Mouse (Mus musculus) heart, embryonic 13.5 days (tissue): ENCODE measurements around the gene Sbno2. TPM values are rescaled to one million over a fixed set of nuclear protein-coding genes. Genes with fewer than 3 reads are reported as not detected.

Experiments used
- ATAC-seq: fragments of 200-750 bp; cut with Nextera tagmentation; 2 replicates; pipeline ENCODE4 v1.8.0; 2017; ENCODE audit warnings: moderate TSS enrichment; ENCODE audit not compliant: insufficient number of reproducible peaks, low FRiP score, low TSS enrichment; ENCODE audit errors: extremely low read depth
- H3K27ac ChIP-seq: fragments of 300-500 bp; sonication (generic); replicated peaks from 2 replicates; pipeline ENCODE4 v1.5.1; 2015; ENCODE audit warnings: moderate library complexity, mild to moderate bottlenecking, inconsistent platforms
- H3K27me3 ChIP-seq: fragments of 300-500 bp; sonication (generic); replicated peaks from 2 replicates; pipeline ENCODE4 v1.6.1; 2015; ENCODE audit warnings: mild to moderate bottlenecking, inconsistent platforms
- H3K36me3 ChIP-seq: fragments of 300-500 bp; sonication (generic); 2 replicates; pipeline ENCODE4 v1.6.1; 2015; ENCODE audit warnings: mild to moderate bottlenecking, inconsistent platforms
- H3K4me1 ChIP-seq: fragments of 300-500 bp; sonication (generic); 2 replicates; pipeline ENCODE4 v1.6.1; 2015; ENCODE audit warnings: inconsistent platforms
- H3K4me2 ChIP-seq: fragments of 300-500 bp; sonication (generic); 2 replicates; pipeline ENCODE4 v1.6.1; 2015; ENCODE audit warnings: inconsistent platforms, mild to moderate bottlenecking, moderate library complexity
- H3K4me3 ChIP-seq: fragments of 300-500 bp; sonication (generic); 2 replicates; pipeline ENCODE4 v1.5.1; 2015; ENCODE audit warnings: moderate library complexity, mild to moderate bottlenecking, inconsistent platforms
- H3K9ac ChIP-seq: fragments of 300-500 bp; sonication (generic); 2 replicates; pipeline ENCODE4 v1.6.1; 2015; ENCODE audit warnings: inconsistent platforms, mild to moderate bottlenecking, moderate library complexity
- H3K9me3 ChIP-seq: fragments of 300-500 bp; sonication (generic); 2 replicates; pipeline ENCODE4 v1.6.1; 2016; ENCODE audit warnings: inconsistent platforms
- WGBS: fragments of 180-500 bp; shearing (Covaris S2); methylation state at CpG from one replicate; pipeline ENCODE4 v1.1.7; 2015; ENCODE audit warnings: mixed read lengths; 5-methylcytosine and 5-hydroxymethylcytosine counted together
- polyA plus RNA-seq: library from polyadenylated mRNA; unstranded; fragments of >200 nt; fragmentation: Nextera tagmentation; extraction: Ambion mirVana; gene quantifications from 2 replicates; pipeline ENCODE4 v1.2.1, GENCODE M21; 2015

Gene Sbno2
- polyA plus RNA-seq, 1 experiment from 2014 or later = 10.1 TPM

DNA sequence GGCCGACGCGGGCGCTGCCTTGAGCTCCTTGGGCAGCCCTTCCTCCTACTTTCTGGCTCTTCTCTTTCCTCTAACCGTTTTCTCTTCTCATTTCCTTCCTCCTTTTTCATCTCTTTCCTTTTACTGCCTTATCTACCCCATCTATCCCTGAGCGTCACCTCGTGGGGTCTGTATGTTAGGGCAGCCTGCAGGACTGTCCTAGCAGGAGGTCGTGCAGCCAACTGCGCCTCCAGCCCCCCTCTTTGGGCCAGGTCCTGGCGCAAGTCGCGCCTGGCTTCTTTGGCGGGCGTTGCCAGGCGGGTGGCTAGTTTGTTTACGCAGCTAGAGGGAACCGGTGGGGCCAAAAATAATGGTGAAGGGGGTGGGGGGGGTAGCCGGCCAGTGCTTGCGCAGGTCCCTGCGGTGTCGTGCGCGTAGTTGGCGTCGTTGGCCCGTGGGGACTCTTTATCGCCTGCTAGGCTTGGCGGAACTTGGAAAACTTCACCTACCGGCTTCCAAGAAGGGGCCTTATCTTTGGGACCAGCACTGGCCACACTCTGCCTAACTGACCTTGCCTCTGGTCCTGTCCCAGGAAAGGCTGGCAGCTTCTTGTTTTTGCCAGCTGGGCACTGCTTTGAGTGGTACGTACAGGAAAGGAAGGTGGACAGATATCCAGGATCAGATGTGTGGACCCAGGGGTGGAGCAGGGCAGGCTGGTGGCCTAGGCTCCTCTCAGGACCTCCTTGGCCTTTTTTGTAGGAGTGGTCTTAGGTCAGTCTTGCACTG, 11.7 kb upstream of the Sbno2 start:
- Histone ChIP-seq H3K4me1 (peaks cover 56% of the 10 kb centered on the region), H3K27ac (peak overlapping the region; percentile 89), H3K36me3 (peaks cover 47% of the 10 kb centered on the region), H3K9ac (peak overlapping the region; percentile 97), H3K9me3 (no peaks in the 10 kb centered on the region), H3K4me2 (peak overlapping the region; percentile 84), H3K4me3 (peak overlapping the region; percentile 96), H3K27me3 (no peaks in the 10 kb centered on the region)
- WGBS = 1% methylated on average over 30 of the region's 30 CpGs
- ATAC-seq = no peak

DNA sequence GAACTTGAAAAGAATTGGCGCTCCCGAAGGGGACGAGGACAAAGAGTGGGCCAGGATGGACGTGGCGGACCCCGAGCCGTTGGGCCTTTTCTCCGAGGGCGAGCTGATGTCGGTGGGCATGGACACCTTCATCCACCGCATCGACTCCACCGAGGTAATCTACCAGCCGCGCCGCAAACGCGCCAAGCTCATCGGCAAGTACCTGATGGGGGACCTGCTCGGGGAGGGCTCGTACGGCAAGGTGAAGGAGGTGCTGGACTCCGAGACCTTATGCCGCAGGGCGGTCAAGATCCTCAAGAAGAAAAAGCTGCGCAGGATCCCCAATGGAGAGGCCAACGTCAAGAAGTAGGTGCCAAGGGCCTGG, 11.2 kb upstream of the Sbno2 start:
- Histone ChIP-seq H3K4me2 (peak overlapping the region; percentile 84), H3K4me1 (peaks cover 54% of the 10 kb centered on the region), H3K36me3 (peaks cover 42% of the 10 kb centered on the region), H3K27ac (peak overlapping the region; percentile 89), H3K9me3 (no peaks in the 10 kb centered on the region), H3K4me3 (peak overlapping the region; percentile 96), H3K9ac (peak overlapping the region; percentile 97), H3K27me3 (no peaks in the 10 kb centered on the region)
- no peak for ATAC-seq
- WGBS = under 1% methylated on average over 27 of the region's 27 CpGs

DNA sequence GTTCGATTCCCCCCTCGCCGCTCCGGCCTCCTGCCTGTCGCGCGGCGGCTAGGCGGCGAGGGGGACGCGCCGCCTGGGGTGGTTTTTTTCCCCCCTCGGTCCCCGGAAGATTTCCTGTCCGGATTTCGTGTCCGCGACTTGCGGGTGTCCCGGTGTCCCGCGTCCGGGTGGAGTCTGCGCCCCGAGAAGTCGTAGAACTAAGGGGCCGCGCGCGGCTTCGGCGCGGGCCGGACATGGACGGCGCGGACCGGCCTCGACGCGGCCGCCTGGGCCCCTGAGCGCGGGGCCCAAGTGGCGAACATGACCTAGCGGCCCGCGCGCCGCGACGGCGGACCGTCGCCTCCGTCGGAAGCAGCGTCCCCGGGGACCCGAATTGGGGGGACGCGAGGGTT, 10.6 kb upstream of the Sbno2 start:
- Histone ChIP-seq H3K4me2 (peak overlapping the region; percentile 84), H3K4me1 (peaks cover 52% of the 10 kb centered on the region), H3K4me3 (peak overlapping the region; percentile 96), H3K9me3 (no peaks in the 10 kb centered on the region), H3K27ac (peak overlapping the region; percentile 89), H3K9ac (peak overlapping the region; percentile 97), H3K27me3 (no peaks in the 10 kb centered on the region), H3K36me3 (peaks cover 36% of the 10 kb centered on the region)
- ATAC-seq = no peak
- under 1% methylated on average over 63 of the region's 63 CpGs for WGBS

DNA sequence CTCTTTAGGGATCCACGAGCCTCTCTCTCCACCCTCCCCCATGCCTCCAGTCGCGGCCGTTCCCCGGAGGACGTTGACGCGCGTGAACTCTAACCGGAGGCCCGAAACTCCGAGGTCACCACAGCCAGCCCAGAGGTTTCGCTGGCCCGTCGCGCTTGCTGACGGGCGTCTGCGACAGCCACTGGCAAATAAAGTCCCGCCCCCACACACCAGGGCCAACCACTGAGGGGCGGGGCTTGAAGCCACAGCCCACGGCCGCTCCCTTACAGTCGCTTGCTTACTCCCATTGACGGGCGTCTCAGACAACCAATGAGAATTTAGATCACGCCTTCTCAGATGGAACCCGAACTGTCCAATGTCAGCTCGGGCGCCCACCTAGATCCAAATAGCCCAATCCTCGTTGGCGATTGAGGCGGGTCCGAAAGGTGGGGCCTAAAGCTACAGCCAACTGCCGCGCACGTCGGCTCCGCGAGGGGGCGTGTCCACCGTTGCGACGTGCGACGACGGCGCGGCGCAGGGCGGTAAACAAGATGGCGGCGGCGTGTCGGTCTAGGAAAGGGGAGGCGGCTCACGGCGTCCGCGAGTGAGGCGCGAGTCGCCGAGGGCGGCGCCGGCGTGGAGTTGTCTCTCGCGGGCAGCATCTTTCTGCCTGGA, 10.0 kb upstream of the Sbno2 start, which contains the start of gene Stk11:
TSS of gene Stk11 (plus strand) at position 514 of the 654 bp plus-strand sequence.
- Histone ChIP-seq H3K27me3 (no peaks in the 10 kb centered on the region), H3K9me3 (no peaks in the 10 kb centered on the region), H3K4me2 (peak within 1 kb of the TSS; percentile 84), H3K9ac (peak within 1 kb of the TSS; percentile 97), H3K36me3 (peaks cover 30% of the 10 kb centered on the region), H3K4me3 (peak within 1 kb of the TSS; percentile 96), H3K27ac (peak within 1 kb of the TSS; percentile 94), H3K4me1 (peaks cover 47% of the 10 kb centered on the region)
- peak; percentile 96 for ATAC-seq
- WGBS = under 1% methylated on average over 70 of the region's 70 CpGs

DNA sequence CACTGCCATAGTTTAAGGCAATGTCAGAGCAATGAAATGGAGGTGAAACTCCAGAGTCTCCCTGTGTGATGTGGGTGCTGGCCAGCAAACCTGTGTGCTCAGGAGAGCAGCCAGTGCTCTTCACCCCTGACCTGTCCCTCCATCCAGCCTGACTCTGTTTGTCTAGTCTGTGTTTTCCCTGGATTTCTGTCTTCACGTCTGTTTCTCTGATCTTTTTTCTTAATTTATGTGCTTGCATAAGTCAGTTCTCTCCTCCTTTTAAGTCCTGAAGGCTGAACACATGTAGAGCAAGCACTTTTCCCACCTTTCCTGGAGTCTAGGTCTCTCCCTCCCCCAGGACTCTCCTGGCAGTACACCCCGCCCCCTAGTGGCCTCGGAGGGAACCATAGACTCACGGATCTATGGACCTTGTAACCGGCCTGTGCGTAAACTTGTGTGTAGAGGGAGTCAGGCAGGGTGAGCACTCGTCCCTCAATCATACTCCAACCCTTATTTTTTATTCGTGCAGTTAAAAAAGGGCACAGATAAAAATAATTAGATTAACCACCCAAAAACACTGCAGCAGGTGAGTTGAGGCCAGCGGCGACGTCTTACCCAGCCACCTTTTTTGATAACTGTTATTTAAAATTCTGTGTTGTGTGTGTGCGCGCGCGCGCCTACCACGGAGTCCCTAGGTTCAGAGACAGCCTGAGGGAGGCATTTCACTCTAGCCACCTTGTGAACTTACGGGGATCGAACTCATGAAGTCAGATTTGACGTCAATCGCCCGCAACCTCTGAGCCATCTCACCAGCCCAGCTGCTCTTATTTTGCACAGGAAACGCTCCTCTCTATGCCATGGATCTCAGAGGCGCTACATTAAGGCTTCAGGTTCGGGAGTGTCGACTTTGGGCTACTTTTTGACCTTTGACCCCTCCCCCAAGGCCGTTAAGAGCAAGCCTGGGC, 9.2 kb upstream of the Sbno2 start:
- WGBS = 2% methylated on average over 27 of the region's 27 CpGs
- Histone ChIP-seq H3K9me3 (no peaks in the 10 kb centered on the region), H3K4me2 (peak overlapping the region; percentile 77), H3K9ac (peak overlapping the region; percentile 88), H3K27ac (peak overlapping the region; percentile 94), H3K4me3 (peak overlapping the region; percentile 96), H3K36me3 (peaks cover 23% of the 10 kb centered on the region), H3K4me1 (peaks cover 39% of the 10 kb centered on the region), H3K27me3 (no peaks in the 10 kb centered on the region)
- ATAC-seq = 0 out of 2 replicates have a peak, but pooled peaks have one; percentile 23

DNA sequence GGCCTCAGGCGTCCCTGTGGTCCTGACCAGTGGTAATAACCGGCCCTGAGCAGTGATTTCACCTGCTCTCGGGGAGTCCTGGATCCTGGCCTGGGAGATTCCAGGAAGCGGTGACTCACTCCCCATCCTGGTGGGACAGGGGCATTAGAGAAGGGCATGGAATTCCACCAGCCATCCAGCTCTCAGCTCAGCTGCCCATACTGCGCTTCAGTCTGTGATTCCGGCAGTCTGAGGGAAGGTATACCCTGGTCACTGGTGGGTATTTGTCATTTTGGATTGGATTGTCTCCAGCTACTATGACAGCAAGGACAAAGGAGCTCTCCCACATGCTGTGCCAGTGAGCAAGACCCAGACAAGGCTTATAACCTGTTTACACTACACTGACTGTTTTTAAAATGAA, 2.3 kb upstream of the Sbno2 start:
- WGBS = 57% methylated on average over 6 of the region's 6 CpGs
- Histone ChIP-seq H3K9ac (peak overlapping the region; percentile 40; the same call in 1 of the 2 replicates), H3K27ac (no peak overlapping the region), H3K4me1 (peaks cover 6% of the 10 kb centered on the region), H3K27me3 (no peaks in the 10 kb centered on the region), H3K4me3 (no peak overlapping the region), H3K4me2 (no peak overlapping the region), H3K9me3 (no peaks in the 10 kb centered on the region), H3K36me3 (no peaks in the 10 kb centered on the region)
- ATAC-seq = no peak

DNA sequence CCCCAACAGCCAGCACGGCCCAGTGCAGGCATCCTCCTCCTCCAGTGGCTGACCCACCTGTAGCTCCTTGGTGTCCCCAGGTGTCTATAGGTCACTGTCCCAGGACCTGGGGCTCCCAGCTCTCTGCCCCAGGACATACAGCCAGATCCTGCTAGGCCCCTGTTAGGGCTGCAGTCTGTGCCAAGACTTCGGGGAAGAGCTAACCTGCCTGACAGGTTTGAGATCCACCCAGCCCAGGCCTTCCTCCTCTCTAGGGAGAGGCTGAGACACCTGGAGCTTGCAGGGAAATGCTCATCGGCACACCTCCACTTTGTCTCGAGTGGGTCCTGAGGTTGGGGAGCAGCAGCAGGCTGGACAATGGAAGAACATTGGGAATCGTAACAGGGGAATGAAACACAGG, 555 bp upstream of the Sbno2 start:
- no peaks in the 10 kb centered on the region for H3K27me3 ChIP-seq
- H3K9me3 ChIP-seq = no peaks in the 10 kb centered on the region
- H3K36me3 ChIP-seq = no peaks in the 10 kb centered on the region
- H3K4me3 ChIP-seq = no peak overlapping the region
- peak overlapping the region; percentile 50; the same call in 1 of the 2 replicates for H3K9ac ChIP-seq
- no peak overlapping the region for H3K4me2 ChIP-seq
- H3K27ac ChIP-seq = no peak overlapping the region
- 54% methylated on average over 5 of the region's 5 CpGs for WGBS
- ATAC-seq = no peak
- peaks cover 19% of the 10 kb centered on the region for H3K4me1 ChIP-seq

DNA sequence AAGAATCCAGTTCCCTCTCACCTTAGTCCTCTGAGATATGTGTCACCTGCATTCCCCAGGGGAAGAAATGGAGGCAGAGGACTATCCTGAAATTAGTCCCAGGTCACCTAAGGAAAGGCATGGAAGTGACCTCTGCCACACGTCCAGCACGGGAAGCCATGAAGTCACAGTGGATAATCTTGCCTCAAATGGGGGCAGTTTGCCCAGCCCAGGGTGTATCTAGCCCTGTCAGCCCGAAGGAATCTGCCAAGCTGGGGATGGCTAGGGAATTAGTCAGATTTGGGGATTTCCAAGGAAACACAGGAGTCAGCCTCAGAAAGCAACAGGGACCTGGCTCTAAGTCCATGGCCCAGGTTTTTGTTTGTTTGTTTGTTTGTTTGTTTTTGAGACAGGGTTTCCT, 1.2 kb downstream of the Sbno2 start:
- H3K27ac ChIP-seq = no peak overlapping the region
- ATAC-seq = no peak
- H3K9ac ChIP-seq = no peak overlapping the region
- WGBS = 80% methylated on average over 3 of the region's 3 CpGs
- no peaks in the 10 kb centered on the region for H3K9me3 ChIP-seq
- H3K27me3 ChIP-seq = no peaks in the 10 kb centered on the region
- H3K4me2 ChIP-seq = no peak overlapping the region
- H3K4me3 ChIP-seq = no peak overlapping the region
- H3K36me3 ChIP-seq = no peaks in the 10 kb centered on the region
- peaks cover 34% of the 10 kb centered on the region for H3K4me1 ChIP-seq

DNA sequence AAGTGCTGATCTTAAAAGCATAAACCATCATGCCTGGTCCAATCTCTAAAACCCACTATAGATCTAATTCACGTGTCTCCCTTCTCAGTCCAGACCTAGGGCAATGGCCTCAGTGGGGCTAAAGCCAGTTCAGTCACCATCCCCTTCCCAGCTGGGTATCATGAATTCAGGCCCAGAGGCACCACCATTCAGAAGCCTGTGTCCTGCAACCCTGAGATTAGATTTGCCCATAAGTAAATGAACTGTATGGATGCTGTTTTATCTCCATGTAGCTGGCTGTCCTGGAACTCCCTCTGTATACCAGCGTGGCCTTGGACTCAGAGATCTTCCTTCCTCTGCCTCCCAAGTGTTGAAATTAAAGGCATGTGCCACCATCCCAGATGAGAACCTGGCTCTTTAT, 2.3 kb downstream of the Sbno2 start:
- H3K36me3 ChIP-seq = no peaks in the 10 kb centered on the region
- peak overlapping the region; percentile 96 for H3K9ac ChIP-seq
- H3K9me3 ChIP-seq = no peaks in the 10 kb centered on the region
- no peak overlapping the region; the same call in 1 of the 2 replicates for H3K4me3 ChIP-seq
- no peak for ATAC-seq
- H3K4me1 ChIP-seq = peaks cover 46% of the 10 kb centered on the region
- H3K27ac ChIP-seq = peak overlapping the region; percentile 73
- no peaks in the 10 kb centered on the region for H3K27me3 ChIP-seq
- WGBS = 86% methylated on average over 2 of the region's 2 CpGs
- H3K4me2 ChIP-seq = peak overlapping the region; percentile 92

DNA sequence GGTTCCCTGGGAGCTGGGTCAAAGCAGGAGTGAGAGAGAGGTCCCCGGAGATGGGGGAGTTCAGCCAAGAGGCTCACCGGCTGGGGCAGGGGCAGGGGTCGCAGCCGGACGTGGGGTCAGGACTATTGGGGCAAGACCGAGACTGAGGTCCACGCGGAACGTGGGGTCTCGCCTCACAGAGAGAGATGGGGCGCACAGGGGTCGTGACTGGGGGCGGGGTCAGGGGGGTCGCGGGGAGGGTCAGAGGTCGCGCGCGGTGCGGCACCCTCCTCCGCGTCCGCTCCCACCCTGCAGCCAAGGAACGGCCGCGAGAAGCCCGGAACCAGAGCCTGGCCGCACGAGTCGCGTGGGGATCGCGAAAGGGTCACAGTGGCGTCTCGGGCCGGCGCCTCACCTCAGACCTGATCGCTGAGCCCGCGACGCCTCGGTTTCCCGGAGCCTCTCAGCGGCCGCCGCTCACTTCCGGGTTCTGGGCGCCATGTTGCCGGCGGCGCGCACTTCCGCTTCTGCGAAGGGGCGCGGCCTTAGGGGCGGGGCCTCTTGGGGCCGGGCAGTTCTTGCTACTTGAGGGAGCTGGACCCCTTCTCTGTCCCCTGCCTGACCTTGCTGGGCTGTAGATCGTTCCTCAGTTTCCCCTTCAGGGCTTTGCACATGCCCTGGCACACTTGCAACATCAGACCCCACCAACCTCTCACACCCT, 3.0 kb downstream of the Sbno2 start:
- Histone ChIP-seq H3K4me3 (peak overlapping the region; percentile 96), H3K27ac (peak overlapping the region; percentile 73)
- under 1% methylated on average over 53 of the region's 59 CpGs for WGBS

More for the DNA sequence above, 3.0 kb downstream of the Sbno2 start:
- Histone ChIP-seq H3K9me3 (no peaks in the 10 kb centered on the region), H3K27me3 (no peaks in the 10 kb centered on the region), H3K9ac (peak overlapping the region; percentile 96), H3K36me3 (no peaks in the 10 kb centered on the region), H3K4me1 (peaks cover 52% of the 10 kb centered on the region), H3K4me2 (peak overlapping the region; percentile 92)
- ATAC-seq = peak; percentile 71; the same call in 1 of the 2 replicates
